Mouse (Mus musculus): ENCODE data around the gene Sptbn4. TPM values are rescaled to one million over a fixed set of nuclear protein-coding genes. Genes with fewer than 3 reads are reported as not detected.

Sptbn4 gene
- polyA plus RNA-seq, 1 experiment from 2014 or later: 0.09 TPM

- peaks cover 96% of the 10 kb centered on the region for H3K36me3 ChIP-seq (replicated peaks)
- peak overlapping the region; percentile 35 for H3K4me3 ChIP-seq (replicated peaks)
- peak overlapping the region; percentile 86 for H3K27ac ChIP-seq (replicated peaks)
- peak; percentile 62 for ATAC-seq (ENCODE audit: insufficient read depth)
- peak overlapping the region; percentile 77 for H3K4me2 ChIP-seq
- H3K9ac ChIP-seq: 0 out of 2 replicates have a peak overlapping the region, but pooled peaks have one; percentile 16
- H3K9me3 ChIP-seq (replicated peaks): no peaks in the 10 kb centered on the region
- 21% methylated on average over 10 of the region's 10 CpGs for WGBS (ENCODE audit: insufficient replicate concordance)
- H3K27me3 ChIP-seq: no peaks in the 10 kb centered on the region
- peaks cover 96% of the 10 kb centered on the region for H3K4me1 ChIP-seq (replicated peaks)
Observed at GRCm38 (mm10) chr7:27454461-27455121, 7.1 kb upstream of the Sptbn4 start.

- peaks cover 82% of the 10 kb centered on the region for H3K4me1 ChIP-seq (replicated peaks)
Observed at GRCm38 (mm10) chr7:27452206-27452770, 4.8 kb upstream of the Sptbn4 start.

GRCm38 (mm10) chr7:27451359-27451758 is 3.9 kb upstream of the Sptbn4 start:
- Histone ChIP-seq H3K36me3 (replicated peaks) (peaks cover 64% of the 10 kb centered on the region), H3K4me1 (replicated peaks) (peaks cover 84% of the 10 kb centered on the region), H3K4me2 (peak overlapping the region; percentile 77), H3K27me3 (peaks cover 11% of the 10 kb centered on the region), H3K9ac (peak overlapping the region; percentile 12; the same call in 1 of the 2 replicates), H3K4me3 (replicated peaks) (peak overlapping the region; percentile 80), H3K9me3 (replicated peaks) (no peaks in the 10 kb centered on the region), H3K27ac (replicated peaks) (peak overlapping the region; percentile 97)
- ATAC-seq (ENCODE audit: insufficient read depth): no peak
- 75% methylated on average over 2 of the region's 2 CpGs for WGBS (ENCODE audit: insufficient replicate concordance)

More at GRCm38 (mm10) chr7:27452206-27452770, 4.8 kb upstream of the Sptbn4 start:
- peak overlapping the region; percentile 77 for H3K4me2 ChIP-seq
- no peak for ATAC-seq (ENCODE audit: insufficient read depth)
- H3K36me3 ChIP-seq (replicated peaks): peaks cover 74% of the 10 kb centered on the region
- peak overlapping the region; percentile 86 for H3K27ac ChIP-seq (replicated peaks)
- no peaks in the 10 kb centered on the region for H3K9me3 ChIP-seq (replicated peaks)
- 62% methylated on average over 13 of the region's 13 CpGs for WGBS (ENCODE audit: insufficient replicate concordance)
- H3K4me3 ChIP-seq (replicated peaks): peak overlapping the region; percentile 80
- peaks cover 2% of the 10 kb centered on the region for H3K27me3 ChIP-seq
- peak overlapping the region; percentile 41 for H3K9ac ChIP-seq

- Histone ChIP-seq H3K4me2 (peak overlapping the region; percentile 77), H3K27ac (replicated peaks) (peak overlapping the region; percentile 97), H3K36me3 (replicated peaks) (peaks cover 44% of the 10 kb centered on the region), H3K4me1 (replicated peaks) (peaks cover 72% of the 10 kb centered on the region), H3K4me3 (replicated peaks) (peak overlapping the region; percentile 80), H3K9me3 (replicated peaks) (no peaks in the 10 kb centered on the region), H3K27me3 (peaks cover 31% of the 10 kb centered on the region), H3K9ac (peak overlapping the region; percentile 93)
- peak; percentile 24; the same call in 1 of the 2 replicates for ATAC-seq (ENCODE audit: insufficient read depth)
- 23% methylated on average over 10 of the region's 10 CpGs for WGBS (ENCODE audit: insufficient replicate concordance)
Observed at GRCm38 (mm10) chr7:27449256-27449862, 1.9 kb upstream of the Sptbn4 start.

- H3K4me1 ChIP-seq (replicated peaks): peaks cover 64% of the 10 kb centered on the region
- peaks cover 38% of the 10 kb centered on the region for H3K27me3 ChIP-seq
- H3K27ac ChIP-seq (replicated peaks): peak overlapping the region; percentile 97
- peak overlapping the region; percentile 80 for H3K4me3 ChIP-seq (replicated peaks)
- peak overlapping the region; percentile 93 for H3K9ac ChIP-seq
- H3K9me3 ChIP-seq (replicated peaks): no peaks in the 10 kb centered on the region
- peaks cover 37% of the 10 kb centered on the region for H3K36me3 ChIP-seq (replicated peaks)
- peak overlapping the region; percentile 77 for H3K4me2 ChIP-seq
- 16% methylated on average over 15 of the region's 15 CpGs for WGBS (ENCODE audit: insufficient replicate concordance)
- peak; percentile 78 for ATAC-seq (ENCODE audit: insufficient read depth)
Observed at GRCm38 (mm10) chr7:27448421-27449206, 1.1 kb upstream of the Sptbn4 start.

- peaks cover 19% of the 10 kb centered on the region for H3K36me3 ChIP-seq (replicated peaks)
- H3K4me2 ChIP-seq: peak overlapping the region; percentile 90
- no peaks in the 10 kb centered on the region for H3K9me3 ChIP-seq (replicated peaks)
- H3K27ac ChIP-seq (replicated peaks): no peak overlapping the region; the same call in 1 of the 2 replicates
- 7% methylated on average over 52 of the region's 53 CpGs for WGBS (ENCODE audit: insufficient replicate concordance)
- ATAC-seq (ENCODE audit: insufficient read depth): no peak
- H3K27me3 ChIP-seq: peaks cover 52% of the 10 kb centered on the region
- H3K4me3 ChIP-seq (replicated peaks): peak overlapping the region; percentile 80
- peak overlapping the region; percentile 55 for H3K9ac ChIP-seq
- peaks cover 46% of the 10 kb centered on the region for H3K4me1 ChIP-seq (replicated peaks)
Observed at GRCm38 (mm10) chr7:27446521-27447418, 716 bp downstream of the Sptbn4 start.

GRCm38 (mm10) chr7:27446051-27446450 is 1.4 kb downstream of the Sptbn4 start:
- WGBS (ENCODE audit: insufficient replicate concordance): 12% methylated on average over 18 of the region's 18 CpGs
- H3K4me1 ChIP-seq (replicated peaks): peaks cover 40% of the 10 kb centered on the region
- peak overlapping the region; percentile 80 for H3K4me3 ChIP-seq (replicated peaks)
- H3K4me2 ChIP-seq: peak overlapping the region; percentile 90
- H3K27ac ChIP-seq (replicated peaks): no peak overlapping the region
- ATAC-seq (ENCODE audit: insufficient read depth): no peak
- H3K9me3 ChIP-seq (replicated peaks): no peaks in the 10 kb centered on the region
- peaks cover 52% of the 10 kb centered on the region for H3K27me3 ChIP-seq
- peaks cover 14% of the 10 kb centered on the region for H3K36me3 ChIP-seq (replicated peaks)
- peak overlapping the region; percentile 55; the same call in 1 of the 2 replicates for H3K9ac ChIP-seq

- Histone ChIP-seq H3K4me1 (replicated peaks) (no peaks in the 10 kb centered on the region), H3K9me3 (replicated peaks) (no peaks in the 10 kb centered on the region), H3K4me3 (replicated peaks) (no peak overlapping the region), H3K9ac (no peak overlapping the region), H3K27me3 (peaks cover 47% of the 10 kb centered on the region), H3K4me2 (no peak overlapping the region), H3K27ac (replicated peaks) (no peak overlapping the region), H3K36me3 (replicated peaks) (no peaks in the 10 kb centered on the region)
- no peak for ATAC-seq (ENCODE audit: insufficient read depth)
- 63% methylated on average over 4 of the region's 4 CpGs for WGBS (ENCODE audit: insufficient replicate concordance)
Observed at GRCm38 (mm10) chr7:27440014-27440413, 7.5 kb downstream of the Sptbn4 start.

GRCm38 (mm10) chr7:27437544-27437943 is 9.9 kb downstream of the Sptbn4 start:
- no peak overlapping the region for H3K9ac ChIP-seq
- no peak overlapping the region for H3K27ac ChIP-seq (replicated peaks)
- no peaks in the 10 kb centered on the region for H3K36me3 ChIP-seq (replicated peaks)
- ATAC-seq (ENCODE audit: insufficient read depth): no peak
- WGBS (ENCODE audit: insufficient replicate concordance): 43% methylated on average over 5 of the region's 5 CpGs
- peaks cover 11% of the 10 kb centered on the region for H3K4me1 ChIP-seq (replicated peaks)
- no peak overlapping the region for H3K4me3 ChIP-seq (replicated peaks)
- H3K27me3 ChIP-seq: peaks cover 49% of the 10 kb centered on the region
- no peak overlapping the region for H3K4me2 ChIP-seq
- no peaks in the 10 kb centered on the region for H3K9me3 ChIP-seq (replicated peaks)

GRCm38 (mm10) chr7:27433794-27434193 is 13.7 kb downstream of the Sptbn4 start:
- no peak overlapping the region for H3K27ac ChIP-seq (replicated peaks)
- peak; percentile 44; the same call in 1 of the 2 replicates for ATAC-seq (ENCODE audit: insufficient read depth)
- H3K27me3 ChIP-seq: peaks cover 63% of the 10 kb centered on the region
- H3K9me3 ChIP-seq (replicated peaks): no peaks in the 10 kb centered on the region; the same call in 1 of the 2 replicates
- H3K9ac ChIP-seq: no peak overlapping the region
- no peaks in the 10 kb centered on the region for H3K36me3 ChIP-seq (replicated peaks)
- peaks cover 11% of the 10 kb centered on the region for H3K4me1 ChIP-seq (replicated peaks)
- no peak overlapping the region for H3K4me3 ChIP-seq (replicated peaks)
- no peak overlapping the region for H3K4me2 ChIP-seq
- 4% methylated on average over 10 of the region's 10 CpGs for WGBS (ENCODE audit: insufficient replicate concordance)
